Mouse (Mus musculus) granulocyte monocyte progenitor cell, adult 5-6 weeks (primary cell): ENCODE measurements at regions not wholly inside any gene's neighbourhood (a gene's known extent, or its start where the extent isn't known, plus 50 kb on each side); places are given as distances from the start of the nearest gene placed in this dataset.

Experiments used
- ATAC-seq: replicated peaks from 2 replicates; pipeline ENCODE4 v1.8.0; 2016; ENCODE audit warnings: mild to moderate bottlenecking, moderate TSS enrichment, inconsistent platforms; ENCODE audit not compliant: poor library complexity, severe bottlenecking

GRCm38 (mm10) chr15:31977563-31977962 is 199.5 kb upstream of the Tas2r119 start:
- ATAC-seq, result no peak

GRCm38 (mm10) chr15:31979961-31980360 is 197.1 kb upstream of the Tas2r119 start:
- peak; percentile 66 for ATAC-seq

GRCm38 (mm10) chr15:31980791-31981190 is 196.3 kb upstream of the Tas2r119 start:
- no peak for ATAC-seq

DNA sequence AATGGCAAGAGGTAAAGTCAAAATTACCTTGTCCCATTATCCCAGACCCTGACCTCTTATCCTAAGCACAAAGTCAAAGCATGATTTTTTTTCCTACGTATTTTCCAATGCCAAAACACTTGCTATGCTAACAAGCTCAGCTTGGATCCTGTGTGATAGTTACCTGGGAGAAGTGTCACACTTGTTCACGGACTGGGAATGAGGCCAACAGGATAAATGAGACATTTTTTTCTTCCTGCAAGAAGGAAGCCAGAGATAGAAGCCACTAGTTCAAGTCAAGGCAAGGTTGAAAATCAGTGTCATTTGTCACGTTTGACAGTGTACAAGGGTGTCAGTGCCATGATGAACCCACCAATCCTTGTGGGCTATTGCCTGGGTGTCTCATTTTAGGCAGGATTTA is 189.8 kb upstream of the Tas2r119 start:
- no peak for ATAC-seq

DNA sequence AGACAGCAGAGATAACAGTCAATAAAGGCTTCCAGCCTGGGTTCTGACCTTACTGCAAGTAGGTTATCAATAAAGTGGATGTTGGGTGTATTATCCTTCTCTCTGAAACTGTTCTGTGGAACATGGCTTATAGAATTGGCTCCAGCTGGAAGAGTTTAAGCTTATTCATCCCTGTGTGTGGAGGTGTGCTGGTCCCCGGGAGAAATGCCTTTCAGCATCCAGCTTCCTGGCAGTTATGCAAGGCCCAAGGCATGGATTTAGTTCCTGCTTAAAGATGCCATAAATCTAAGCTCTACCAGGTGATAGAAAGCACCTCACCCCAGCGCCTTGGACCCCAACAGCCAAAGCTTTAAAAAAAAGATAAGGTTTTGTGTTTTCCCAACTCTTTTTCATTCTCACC is 188.0 kb upstream of the Tas2r119 start:
- ATAC-seq, result no peak

DNA sequence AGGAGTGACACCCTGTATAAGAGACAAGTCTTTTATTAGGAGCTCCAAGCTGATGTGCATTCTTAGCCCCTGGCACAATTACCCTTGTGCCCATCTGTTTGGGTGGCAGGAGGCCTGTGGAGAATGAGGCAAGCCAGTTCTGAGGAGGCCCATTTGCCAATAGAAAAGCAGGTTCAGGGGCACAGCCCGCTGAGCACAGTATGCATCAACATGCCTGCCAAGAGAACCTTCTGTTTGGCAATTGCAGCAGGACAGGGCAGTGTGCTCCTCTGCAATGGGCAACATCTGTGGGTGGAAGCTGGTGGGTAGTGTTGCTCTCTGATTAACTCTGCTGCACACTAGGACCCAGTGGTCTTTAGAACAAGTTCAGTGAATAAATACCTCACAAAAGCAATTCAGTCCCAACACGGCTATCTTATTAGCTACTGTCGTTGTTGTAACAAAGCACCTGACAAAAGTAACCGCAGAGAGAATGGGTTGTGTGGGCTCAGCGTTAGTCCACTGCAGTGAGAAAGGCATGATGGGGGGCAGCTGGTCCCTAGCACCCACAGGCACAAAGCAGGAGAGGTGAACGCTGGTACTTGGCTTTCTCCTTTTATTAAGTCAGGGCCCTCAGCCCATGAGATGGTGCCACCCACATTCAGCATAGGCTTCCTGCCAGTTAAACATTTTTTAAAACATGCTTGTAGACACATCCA is 187.3 kb upstream of the Tas2r119 start:
- no peak for ATAC-seq

GRCm38 (mm10) chr15:31997996-31998395 is 179.1 kb upstream of the Tas2r119 start:
- no peak for ATAC-seq

DNA sequence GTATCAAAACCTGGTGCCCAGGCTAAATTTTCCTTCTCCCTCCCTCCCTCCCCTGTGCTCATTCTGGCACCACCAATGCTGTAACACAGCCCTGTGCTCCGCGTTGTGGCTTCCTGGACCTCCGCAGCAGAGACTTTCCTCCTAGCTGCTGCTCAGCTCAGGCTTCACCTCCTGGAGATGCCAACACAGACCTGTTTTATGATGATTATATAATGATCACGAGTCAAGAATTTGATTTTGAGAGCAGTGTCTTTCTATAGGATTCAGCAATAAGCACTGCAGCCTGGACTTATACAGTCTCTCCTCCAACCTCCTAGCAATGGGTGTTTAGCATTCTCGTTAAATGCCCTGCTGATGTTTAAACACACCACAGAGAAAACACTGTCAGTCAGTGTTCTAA is 177.5 kb upstream of the Tas2r119 start:
- ATAC-seq, result no peak

GRCm38 (mm10) chr15:32002950-32003422 is 174.1 kb upstream of the Tas2r119 start:
- ATAC-seq, result no peak

GRCm38 (mm10) chr15:32003489-32003888 is 173.6 kb upstream of the Tas2r119 start:
- ATAC-seq, result no peak

- ATAC-seq, result no peak
Observed at GRCm38 (mm10) chr15:32005986-32006385, 171.1 kb upstream of the Tas2r119 start.

DNA sequence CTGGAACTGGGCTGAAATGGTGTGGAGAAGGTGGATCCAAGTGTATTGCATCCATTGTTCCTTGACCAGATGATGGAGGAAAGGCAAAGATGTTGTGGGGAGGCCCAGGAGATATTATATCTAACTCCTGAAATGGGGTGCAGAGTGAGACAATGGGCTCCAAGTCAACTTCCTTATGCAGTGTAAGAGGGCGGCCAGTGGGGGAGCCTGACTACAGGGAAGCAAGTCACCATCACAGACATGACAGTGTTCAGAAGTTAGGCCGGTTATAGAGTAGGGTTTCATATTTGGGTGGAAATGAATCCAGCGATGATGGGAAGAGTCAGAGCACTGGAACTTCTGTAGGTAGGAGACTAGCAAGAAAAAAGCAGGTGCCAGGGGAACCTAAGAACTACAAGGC is 167.3 kb upstream of the Tas2r119 start:
- no peak; the same call in 1 of the 2 replicates for ATAC-seq

GRCm38 (mm10) chr15:32012044-32012443 is 165.0 kb upstream of the Tas2r119 start:
- ATAC-seq, result peak; percentile 56; the same call in 1 of the 2 replicates

DNA sequence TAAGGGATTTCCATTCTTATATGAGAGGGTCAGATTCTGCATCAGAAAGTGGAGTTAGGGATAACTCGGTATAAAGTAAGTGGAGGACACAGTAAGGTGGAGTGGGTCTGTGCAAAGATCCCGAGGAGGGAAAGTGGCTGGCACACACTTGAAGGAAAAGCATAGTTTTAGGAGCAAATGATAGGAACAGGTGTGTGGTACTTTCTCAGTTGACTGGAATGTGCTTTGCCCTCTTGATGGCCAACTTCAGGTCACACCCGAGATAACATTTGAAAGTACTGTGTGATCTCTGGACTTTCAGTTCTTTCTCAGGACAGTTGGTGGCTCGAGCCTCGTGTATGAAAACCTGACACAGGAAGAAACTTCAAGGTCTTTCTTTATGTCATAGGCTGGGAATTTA is 164.3 kb upstream of the Tas2r119 start:
- ATAC-seq, result no peak

- no peak for ATAC-seq
Observed at GRCm38 (mm10) chr15:32015169-32015568, 161.9 kb upstream of the Tas2r119 start.

DNA sequence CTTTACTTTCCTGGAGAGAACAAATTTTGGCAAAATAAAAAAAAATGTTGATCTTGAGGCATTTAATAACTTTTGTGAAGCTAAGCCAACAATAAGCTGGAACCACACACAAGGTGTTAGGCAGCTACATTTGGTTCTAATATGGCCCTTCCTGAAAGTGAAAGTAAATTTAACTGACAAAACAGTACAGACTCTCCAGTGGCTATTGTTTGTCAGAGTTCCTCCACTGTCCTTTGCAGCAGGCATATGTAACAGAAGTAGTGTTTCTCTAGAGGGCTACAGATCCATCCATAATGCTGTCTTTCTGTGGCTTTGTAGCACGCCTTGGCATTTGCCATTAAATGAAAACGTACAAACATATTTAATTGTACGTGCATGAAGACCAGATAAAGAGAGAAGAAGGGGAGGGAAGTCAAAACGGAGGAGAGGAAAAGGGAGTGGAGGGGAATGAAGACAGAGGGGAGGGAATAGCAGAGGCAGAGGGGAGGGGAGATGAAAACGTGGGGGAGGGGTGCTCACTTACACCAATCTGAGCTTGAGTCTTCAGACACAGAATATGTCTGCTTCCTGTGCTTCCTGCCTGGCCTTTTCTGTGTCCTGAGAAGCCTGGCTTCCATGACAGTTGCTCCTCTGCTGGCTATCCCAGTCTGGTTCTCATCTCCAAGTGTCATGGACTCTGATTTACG is 156.6 kb upstream of the Tas2r119 start:
- ATAC-seq, result no peak; the same call in 1 of the 2 replicates

DNA sequence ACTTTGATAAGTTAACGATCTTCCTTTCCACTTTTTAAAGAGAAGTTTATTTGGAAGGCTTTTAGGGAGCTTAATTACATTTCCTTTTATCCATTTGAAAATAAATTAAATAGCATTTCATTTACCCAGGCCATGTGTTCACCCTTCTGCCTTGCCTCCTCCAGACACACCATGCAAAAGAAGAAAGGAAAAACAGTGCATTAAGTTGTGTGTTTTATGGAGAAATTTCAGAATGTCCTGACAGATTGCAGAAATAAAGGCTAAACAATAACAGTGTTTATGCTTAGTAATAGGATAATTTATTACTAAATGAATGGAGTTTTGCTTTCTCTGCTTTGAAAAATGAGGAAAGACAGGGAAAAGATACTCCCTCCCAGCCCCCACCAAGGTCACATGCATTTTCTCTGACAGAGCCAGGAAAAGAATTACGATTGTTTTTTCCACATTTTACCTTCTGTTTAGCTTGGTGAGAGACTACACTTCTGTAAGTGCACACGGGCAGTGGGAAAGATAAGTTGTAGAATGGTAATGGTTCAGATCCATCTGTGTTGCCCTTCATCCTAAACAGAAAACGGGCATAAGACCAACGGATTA is 156.0 kb upstream of the Tas2r119 start:
- no peak for ATAC-seq

GRCm38 (mm10) chr15:32034091-32034490 is 143.0 kb upstream of the Tas2r119 start:
- no peak for ATAC-seq

DNA sequence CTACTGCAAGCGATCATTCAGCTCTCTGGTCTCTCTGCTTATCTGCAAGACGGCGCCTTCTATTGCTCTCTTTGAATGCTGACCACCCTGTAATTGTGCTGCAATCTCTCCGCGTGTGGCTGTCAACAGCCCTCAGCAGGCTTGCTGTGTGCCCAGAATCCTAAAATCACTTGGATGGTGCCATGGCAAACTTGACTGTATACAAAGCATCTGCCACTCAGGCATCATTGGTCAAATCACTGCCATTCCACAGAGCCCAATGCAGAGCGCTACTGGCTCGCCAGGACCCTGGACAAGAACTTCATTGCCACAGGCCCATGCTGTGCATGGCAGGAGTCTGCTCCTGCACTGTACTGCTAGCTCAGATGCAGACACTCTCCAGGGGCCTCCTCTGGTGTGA is 142.3 kb upstream of the Tas2r119 start:
- ATAC-seq, result no peak

- ATAC-seq, result no peak
Observed at GRCm38 (mm10) chr15:32041764-32042163, 135.3 kb upstream of the Tas2r119 start.

DNA sequence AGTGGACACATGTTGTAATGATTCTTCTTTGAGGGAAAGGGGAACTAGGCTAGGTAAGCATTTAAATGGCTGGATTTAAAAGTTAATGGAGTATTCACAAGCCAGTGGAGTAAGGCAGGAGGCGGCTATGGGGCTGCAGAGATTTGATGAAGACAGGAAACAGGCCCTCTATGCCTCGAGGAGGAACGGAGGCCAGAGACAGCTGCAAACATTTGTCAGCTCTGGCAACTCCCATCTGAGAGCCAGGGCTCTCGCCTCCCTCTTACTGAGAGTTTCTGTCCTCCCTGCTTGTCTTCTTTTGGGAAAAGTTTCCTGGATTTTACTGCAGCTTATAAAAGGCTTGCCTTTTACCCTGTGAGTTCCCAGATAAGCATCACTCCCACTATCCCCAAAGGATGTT is 134.9 kb upstream of the Tas2r119 start:
- ATAC-seq, result no peak

DNA sequence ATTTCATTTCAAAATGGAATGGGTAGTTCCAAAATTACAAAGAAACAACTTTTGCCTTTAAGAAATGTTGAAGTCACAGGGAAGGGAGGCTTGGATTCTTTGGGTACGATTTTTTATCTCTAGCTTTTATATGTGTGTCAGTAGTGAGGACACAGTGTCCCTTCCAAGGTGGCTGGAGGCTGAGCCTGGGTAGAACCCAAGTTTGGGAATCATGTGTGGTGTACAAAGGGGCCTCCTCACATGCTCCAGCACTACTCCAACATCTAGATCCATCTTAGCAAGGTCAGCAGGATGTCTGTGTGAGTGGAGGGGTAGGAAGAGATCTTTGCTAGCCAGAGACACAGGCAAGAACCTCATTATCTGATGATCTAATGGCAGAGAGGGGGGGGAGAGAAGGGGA is 134.5 kb upstream of the Tas2r119 start:
- ATAC-seq, result no peak
